Mouse (Mus musculus) kidney, adult 18-20 months (tissue): ENCODE measurements around the gene E130218I03Rik.

Experiments used
- DNase-seq: peaks from one replicate; pipeline ENCODE4 v3.0.0; 2021

E130218I03Rik gene

GRCm38 (mm10) chr4:134287575-134288025, 44.1 kb downstream of the E130218I03Rik start, which contains the start of gene Pdik1l:
Pdik1l (minus strand) TSS chr4:134287895.
- peak; percentile 80 for DNase-seq

DNA sequence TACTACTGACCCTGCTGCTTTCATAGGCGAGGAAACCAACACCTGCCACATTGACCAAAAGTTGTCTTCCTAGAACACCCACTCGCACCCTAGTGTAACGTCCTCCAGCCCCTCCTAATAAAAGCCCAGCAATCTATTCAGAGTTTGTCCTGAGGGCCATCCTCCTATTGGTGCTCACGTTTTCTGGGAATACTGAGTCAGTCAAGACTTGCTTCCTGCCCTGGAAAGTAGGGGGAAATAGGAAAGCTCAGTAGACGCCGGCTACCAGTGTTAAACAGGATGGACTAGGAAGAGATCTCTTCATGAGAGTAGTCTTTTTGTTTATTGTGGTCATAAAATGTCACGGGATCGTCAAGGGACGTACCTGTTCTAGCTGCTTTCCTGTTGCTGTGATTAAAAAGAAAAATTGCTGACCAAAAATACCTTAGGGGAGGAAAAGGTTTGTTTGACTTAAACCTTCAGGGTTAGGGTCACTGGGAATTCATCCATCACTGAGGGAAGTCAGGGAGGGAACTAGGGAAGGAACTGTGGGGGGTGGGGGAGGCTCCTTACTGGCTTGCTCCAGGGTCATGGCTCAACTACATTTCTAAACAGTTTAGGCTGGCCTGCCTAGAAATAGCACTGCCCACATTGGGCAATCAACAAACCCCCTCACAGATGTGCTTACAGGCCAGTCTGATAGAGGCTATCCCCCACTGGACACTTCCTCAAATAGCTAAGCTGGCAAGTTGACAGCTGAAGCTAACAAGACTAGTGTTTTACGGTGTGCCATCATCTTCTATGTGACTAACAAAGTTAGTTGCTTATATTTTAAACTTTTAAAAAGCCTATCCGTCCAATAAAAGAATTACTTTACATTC, 45.2 kb downstream of the E130218I03Rik start:
- no peak for DNase-seq

GRCm38 (mm10) chr4:134292067-134292466, 48.6 kb downstream of the E130218I03Rik start:
- peak; percentile 79 for DNase-seq

- DNase-seq = no peak
These were observed 49.7 kb downstream of the E130218I03Rik start for GRCm38 (mm10) chr4:134293061-134293691.

GRCm38 (mm10) chr4:134293692-134294163, 50.3 kb downstream of the E130218I03Rik start:
- DNase-seq = no peak
